Mouse (Mus musculus): ENCODE measurements around the gene Kmt2e.
"Not testable (repeated sequence)": the region's sequence is repeated elsewhere in the genome, so short reads cannot be mapped to it uniquely, and the experiment has no call there.

Gene Kmt2e

DNA sequence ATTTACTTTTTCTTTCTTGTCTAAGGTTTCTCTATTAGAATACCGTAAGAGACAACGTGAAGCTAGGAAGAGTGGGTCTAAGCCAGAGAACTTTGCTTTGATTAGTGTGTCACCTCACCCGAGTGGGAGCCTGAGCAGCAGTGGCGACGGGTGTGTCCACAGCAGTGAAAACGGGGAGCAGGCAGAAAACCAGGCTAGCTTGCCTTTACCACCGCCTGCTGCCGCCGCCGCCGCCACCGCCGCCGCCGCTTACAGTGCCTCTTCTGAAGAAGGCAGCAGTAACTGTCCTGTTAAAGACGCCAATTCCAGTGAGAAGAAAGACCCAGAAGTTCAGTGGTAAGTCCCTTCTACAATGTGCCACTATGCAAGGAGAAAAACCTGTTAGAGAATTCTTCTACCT lies 65.0 kb downstream of the Kmt2e start:
- no peak for DNase-seq (ENCODE audit: low spot score in 2 of 2)

GRCm38 (mm10) chr5:23500715-23501114 lies 66.5 kb downstream of the Kmt2e start:
- no peak for DNase-seq (ENCODE audit: low spot score in 2 of 2)

- no peak for DNase-seq (ENCODE audit: low spot score in 2 of 2)
Measured at GRCm38 (mm10) chr5:23501582-23502316, 67.5 kb downstream of the Kmt2e start.

DNA sequence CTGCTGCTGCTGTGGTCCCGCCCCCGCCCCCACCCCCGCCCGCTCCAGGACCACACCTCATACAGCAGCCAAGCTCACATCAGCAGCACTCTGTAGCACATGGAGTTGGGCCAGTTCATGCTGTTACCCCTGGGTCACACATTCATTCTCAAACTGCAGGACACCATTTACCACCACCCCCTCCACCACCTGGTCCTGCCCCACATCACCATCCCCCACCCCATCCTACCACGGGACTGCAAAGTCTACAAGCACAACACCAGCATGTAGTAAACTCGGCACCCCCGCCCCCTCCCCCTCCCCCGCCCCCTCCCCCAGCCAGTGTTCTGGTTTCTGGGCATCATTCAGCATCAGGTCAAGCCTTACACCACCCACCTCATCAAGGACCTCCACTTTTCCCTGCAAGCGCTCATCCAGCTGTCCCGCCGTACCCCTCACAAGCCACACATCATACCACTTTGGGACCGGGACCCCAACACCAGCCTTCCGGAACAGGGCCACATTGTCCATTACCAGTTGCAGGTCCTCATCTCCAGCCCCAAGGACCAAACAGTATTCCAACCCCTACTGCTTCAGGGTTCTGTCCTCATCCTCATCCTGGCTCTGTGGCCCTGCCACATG lies 68.2 kb downstream of the Kmt2e start:
- no peak for DNase-seq (ENCODE audit: low spot score in 2 of 2)

DNA sequence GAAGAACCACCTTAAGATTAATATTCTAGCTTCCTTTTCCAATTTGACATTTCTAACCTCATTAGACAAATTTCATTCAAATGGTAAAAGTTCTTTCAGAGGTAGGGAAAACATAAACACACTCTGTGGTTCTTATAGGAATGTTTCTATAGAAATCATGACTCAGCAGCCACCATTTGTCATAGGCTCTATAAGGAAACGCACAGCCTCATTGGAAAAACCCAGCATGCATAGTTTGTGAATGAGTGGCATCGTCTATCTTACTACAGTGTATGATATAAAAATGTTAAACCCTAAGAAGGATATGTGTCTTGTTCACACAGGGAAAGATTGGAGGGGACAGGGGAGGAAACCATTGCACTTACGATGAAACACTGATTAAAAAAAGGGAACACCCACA lies 71.3 kb downstream of the Kmt2e start:
- no peak for DNase-seq (ENCODE audit: low spot score in 2 of 2)

GRCm38 (mm10) chr5:23507210-23507609 lies 73.0 kb downstream of the Kmt2e start:
- DNase-seq (ENCODE audit: low spot score in 2 of 2) = no peak

- DNase-seq (ENCODE audit: low spot score in 2 of 2) = no peak
Measured at GRCm38 (mm10) chr5:23508630-23509029, 74.4 kb downstream of the Kmt2e start.

GRCm38 (mm10) chr5:23511456-23511855 lies 77.2 kb downstream of the Kmt2e start:
- no peak for DNase-seq (ENCODE audit: low spot score in 2 of 2)

DNA sequence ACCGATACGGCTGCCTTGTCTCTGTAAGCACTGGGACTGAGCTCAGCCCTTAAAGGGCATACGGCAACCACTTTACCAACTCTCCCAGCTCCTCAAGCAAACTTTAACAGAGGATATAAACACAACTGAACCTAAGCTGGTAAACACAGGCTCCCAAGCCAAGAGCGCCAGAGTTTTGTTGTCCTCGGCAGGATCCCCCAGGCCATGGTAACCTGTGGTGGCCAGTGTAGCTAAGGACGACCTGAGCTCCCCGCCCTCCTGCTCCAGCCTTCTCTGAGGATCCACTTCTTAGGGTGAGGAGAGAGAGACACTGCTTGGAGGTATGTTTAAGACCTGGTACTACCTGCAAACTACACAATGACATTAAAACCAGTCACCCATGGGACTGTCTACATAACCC lies 78.3 kb downstream of the Kmt2e start:
- DNase-seq (ENCODE audit: low spot score in 2 of 2) = no peak

DNA sequence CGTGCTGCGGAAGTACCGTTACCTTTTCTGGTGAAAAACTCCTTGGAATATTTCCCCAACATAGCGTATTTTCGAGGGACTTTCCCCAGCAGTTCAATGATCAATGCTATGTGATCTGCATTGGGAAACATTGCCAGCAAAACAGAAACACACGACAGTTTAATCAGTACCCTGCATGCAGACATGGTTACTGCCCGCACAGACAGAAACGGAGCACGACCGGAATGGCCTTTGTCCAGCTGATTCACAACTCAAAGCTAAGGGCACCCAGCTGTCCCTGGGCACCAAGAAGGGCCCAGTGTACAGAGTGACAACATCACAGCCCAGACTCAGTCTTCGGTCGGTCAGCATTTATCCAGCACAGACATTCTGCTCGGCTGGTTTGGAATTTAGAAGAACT lies 79.2 kb downstream of the Kmt2e start:
- no peak for DNase-seq (ENCODE audit: low spot score in 2 of 2)

DNA sequence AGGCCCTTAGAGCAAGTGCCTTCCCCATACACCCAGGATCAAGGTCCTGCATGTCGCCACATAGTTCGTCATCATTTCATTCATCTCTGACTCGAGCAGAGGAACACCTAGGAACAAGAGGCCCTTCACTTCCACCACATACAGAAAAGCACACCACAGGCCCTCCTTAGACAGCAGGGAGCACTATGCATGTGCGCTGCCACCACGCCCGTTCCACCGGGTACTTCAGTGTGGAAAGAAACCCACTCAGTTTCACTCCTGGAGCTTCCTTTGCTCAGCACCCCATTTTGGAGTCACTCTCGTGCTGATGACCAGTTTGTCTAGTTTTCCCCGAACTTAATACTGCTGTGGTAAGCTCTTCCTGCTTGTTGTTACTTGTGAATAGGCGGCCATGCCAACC lies 80.8 kb downstream of the Kmt2e start:
- no peak for DNase-seq (ENCODE audit: low spot score in 2 of 2)

DNA sequence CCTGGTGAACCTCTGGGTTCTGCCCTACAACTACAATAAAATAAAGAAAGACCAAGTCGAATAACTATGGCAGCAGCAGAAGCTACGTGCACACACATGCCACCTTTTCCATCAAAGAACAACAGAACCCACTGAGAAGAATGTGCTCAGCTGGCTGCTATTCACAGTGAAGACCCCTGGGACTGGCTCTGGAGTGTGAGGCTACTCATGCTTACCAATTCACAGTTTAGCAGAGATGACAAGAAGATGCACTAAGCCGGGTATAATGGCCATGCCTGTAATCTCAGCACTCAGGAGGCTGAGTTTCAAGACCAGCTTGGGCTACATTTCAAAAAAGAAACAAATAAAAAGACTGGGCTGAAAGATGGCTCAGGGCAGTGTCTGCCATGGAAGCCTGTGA lies 82.7 kb downstream of the Kmt2e start:
- no peak for DNase-seq (ENCODE audit: low spot score in 2 of 2)

GRCm38 (mm10) chr5:23517839-23518238 lies 83.6 kb downstream of the Kmt2e start:
- no peak for DNase-seq (ENCODE audit: low spot score in 2 of 2)

DNA sequence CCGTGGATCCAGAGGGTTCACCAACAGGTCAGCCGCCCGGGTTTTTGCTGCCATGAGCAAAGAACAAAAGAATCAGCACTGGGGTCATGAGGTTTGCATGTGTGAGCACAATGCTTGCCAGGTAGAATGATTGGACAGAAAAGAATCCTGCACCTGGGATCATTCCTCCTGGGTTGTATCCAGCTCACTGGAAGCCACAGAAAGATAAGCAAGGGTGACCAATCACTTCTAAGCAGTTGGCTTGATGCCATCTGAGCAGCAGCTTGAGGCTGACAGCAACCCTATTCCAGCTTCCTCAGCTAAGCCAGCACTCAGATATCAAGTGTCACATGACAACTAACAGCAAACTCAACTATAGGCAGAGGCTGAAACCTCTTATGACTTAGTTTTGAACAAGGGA lies 84.4 kb downstream of the Kmt2e start:
- DNase-seq (ENCODE audit: low spot score in 2 of 2) = no peak

GRCm38 (mm10) chr5:23519679-23520078 lies 85.4 kb downstream of the Kmt2e start:
- no peak for DNase-seq (ENCODE audit: low spot score in 2 of 2)

- DNase-seq (ENCODE audit: low spot score in 2 of 2) = no peak
Measured at GRCm38 (mm10) chr5:23521645-23522044, 87.4 kb downstream of the Kmt2e start.

DNA sequence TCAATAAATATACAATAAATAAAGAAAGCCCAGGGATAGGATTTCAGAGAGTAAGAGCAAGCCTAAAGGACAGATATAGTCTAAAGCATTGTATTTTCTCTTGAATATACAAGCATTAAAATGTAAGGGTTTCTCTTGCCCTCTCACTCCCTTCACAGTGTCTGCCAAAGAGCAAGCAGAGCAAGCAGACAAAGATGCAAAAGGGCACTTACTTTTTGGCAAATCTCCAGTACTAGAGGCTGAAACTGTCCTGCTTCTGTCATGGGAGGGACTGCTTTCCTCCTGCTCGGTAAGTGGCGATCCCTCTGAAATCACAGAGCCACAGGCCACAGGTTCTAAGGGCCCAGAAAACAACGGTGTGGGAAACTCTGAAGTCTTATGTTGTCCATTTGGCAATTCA lies 89.7 kb downstream of the Kmt2e start:
- no peak for DNase-seq (ENCODE audit: low spot score in 2 of 2)

GRCm38 (mm10) chr5:23524621-23525020 lies 90.4 kb downstream of the Kmt2e start:
- DNase-seq (ENCODE audit: low spot score in 2 of 2) = no peak

GRCm38 (mm10) chr5:23531100-23531499 lies 96.9 kb downstream of the Kmt2e start:
- no peak for DNase-seq (ENCODE audit: low spot score in 2 of 2)

- no peak for DNase-seq (ENCODE audit: low spot score in 2 of 2)
Measured at GRCm38 (mm10) chr5:23531541-23532096, 97.4 kb downstream of the Kmt2e start.

DNA sequence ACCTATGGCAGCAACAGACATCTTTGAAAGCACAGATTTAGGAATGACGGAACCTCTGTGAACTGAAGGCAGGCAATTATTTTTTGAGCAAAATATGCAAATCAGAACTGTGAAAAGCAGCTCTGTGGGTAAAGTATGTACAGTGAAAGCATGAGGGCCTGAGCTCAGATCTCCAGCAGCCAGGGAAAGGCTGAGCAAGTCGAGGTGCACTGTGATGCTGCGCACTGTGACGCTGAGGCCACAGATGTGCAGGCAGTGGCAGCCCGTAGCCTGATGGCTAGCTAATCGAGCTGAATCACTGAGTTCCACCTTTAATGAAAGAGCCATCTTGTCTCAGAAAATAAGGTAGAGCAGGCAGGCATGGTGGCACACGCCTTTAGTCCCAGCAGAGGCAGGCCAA lies 101.5 kb downstream of the Kmt2e start:
- DNase-seq (ENCODE audit: low spot score in 2 of 2) = no peak

- DNase-seq (ENCODE audit: low spot score in 2 of 2) = no peak
Measured at GRCm38 (mm10) chr5:23551687-23552086, 117.4 kb downstream of the Kmt2e start.

GRCm38 (mm10) chr5:23553338-23553737 lies 119.1 kb downstream of the Kmt2e start:
- not testable (repeated sequence) for DNase-seq (ENCODE audit: low spot score in 2 of 2)

All from frontal cortex, postnatal 10 days (tissue).